Mouse (Mus musculus): ENCODE data around the gene Tmsb4x.

Gene Tmsb4x

GRCm38 (mm10) chrX:167182411-167182810, 26.7 kb downstream of the Tmsb4x start:
- no peak for DNase-seq (ENCODE audit: low spot score)

GRCm38 (mm10) chrX:167179961-167180642, 29.0 kb downstream of the Tmsb4x start:
- no peak for DNase-seq (ENCODE audit: low spot score)

GRCm38 (mm10) chrX:167179549-167179948, 29.6 kb downstream of the Tmsb4x start:
- no peak for DNase-seq (ENCODE audit: low spot score)

- no peak for DNase-seq (ENCODE audit: low spot score)
These were observed 33.8 kb downstream of the Tmsb4x start for GRCm38 (mm10) chrX:167175319-167175718.

- no peak for DNase-seq (ENCODE audit: low spot score)
These were observed 34.8 kb downstream of the Tmsb4x start for GRCm38 (mm10) chrX:167174311-167174710.

- no peak for DNase-seq (ENCODE audit: low spot score)
These were observed 36.9 kb downstream of the Tmsb4x start for GRCm38 (mm10) chrX:167172256-167172655.

GRCm38 (mm10) chrX:167171281-167171680, 37.8 kb downstream of the Tmsb4x start:
- no peak for DNase-seq (ENCODE audit: low spot score)

GRCm38 (mm10) chrX:167167282-167167681, 41.8 kb downstream of the Tmsb4x start:
- no peak for DNase-seq (ENCODE audit: low spot score)

- DNase-seq (ENCODE audit: low spot score): no peak
These were observed 43.1 kb downstream of the Tmsb4x start for GRCm38 (mm10) chrX:167166051-167166450.

- no peak for DNase-seq (ENCODE audit: low spot score)
These were observed 51.4 kb downstream of the Tmsb4x start for GRCm38 (mm10) chrX:167157691-167158090.
